Mouse (Mus musculus) stomach, embryonic 15.5 days (tissue): ENCODE results near the gene Reep3. TPM values are rescaled to one million over a fixed set of nuclear protein-coding genes. Genes with fewer than 3 reads are reported as not detected.
"Not testable (repeated sequence)": the region's sequence is repeated elsewhere in the genome, so short reads cannot be mapped to it uniquely, and the experiment has no call there.

Experiments
- ATAC-seq: fragments of 200-750 bp; cut with Nextera tagmentation; 2 replicates; pipeline ENCODE4 v1.8.0; 2017; ENCODE audit warnings: low read depth, moderate number of reproducible peaks, moderate TSS enrichment; ENCODE audit not compliant: insufficient read depth, low FRiP score
- H3K27ac ChIP-seq: fragments of 300-500 bp; sonication (generic); 2 replicates; pipeline ENCODE4 v1.5.1; 2015; ENCODE audit warnings: mild to moderate bottlenecking, inconsistent platforms
- H3K27me3 ChIP-seq: fragments of 300-500 bp; sonication (generic); replicated peaks from 2 replicates; pipeline ENCODE4 v1.6.1; 2015; ENCODE audit warnings: inconsistent platforms
- H3K36me3 ChIP-seq: fragments of 300-500 bp; sonication (generic); 2 replicates; pipeline ENCODE4 v1.6.1; 2015; ENCODE audit warnings: inconsistent platforms
- H3K4me1 ChIP-seq: fragments of 300-500 bp; sonication (generic); 2 replicates; pipeline ENCODE4 v1.6.1; 2015; ENCODE audit warnings: inconsistent platforms
- H3K4me2 ChIP-seq: fragments of 300-500 bp; sonication (generic); 2 replicates; pipeline ENCODE4 v1.6.1; 2015; ENCODE audit warnings: mild to moderate bottlenecking, inconsistent platforms
- H3K4me3 ChIP-seq: fragments of 300-500 bp; sonication (generic); replicated peaks from 2 replicates; pipeline ENCODE4 v1.5.1; 2015; ENCODE audit warnings: inconsistent platforms
- H3K9ac ChIP-seq: fragments of 300-500 bp; sonication (generic); 2 replicates; pipeline ENCODE4 v1.6.1; 2015; ENCODE audit warnings: inconsistent platforms
- H3K9me3 ChIP-seq: fragments of 300-500 bp; sonication (generic); 2 replicates; pipeline ENCODE4 v1.6.1; 2016; ENCODE audit warnings: inconsistent platforms
- WGBS: fragments of 180-500 bp; shearing (Covaris S2); methylation state at CpG from one replicate; pipeline ENCODE4 v1.1.7; 2015; 5-methylcytosine and 5-hydroxymethylcytosine counted together
- polyA plus RNA-seq: library from polyadenylated mRNA; unstranded; fragments of >200 nt; fragmentation: Nextera tagmentation; extraction: Ambion mirVana; gene quantifications from 2 replicates; pipeline ENCODE4 v1.2.1, GENCODE M21; 2015

Reep3 gene
- polyA plus RNA-seq, 1 experiment from 2014 or later: 47.6 TPM

- H3K4me2 ChIP-seq: no peak overlapping the region
- H3K9me3 ChIP-seq: no peaks in the 10 kb centered on the region
- 72% methylated on average over 2 of the region's 2 CpGs for WGBS
- no peak overlapping the region for H3K27ac ChIP-seq
- H3K27me3 ChIP-seq: no peaks in the 10 kb centered on the region
- no peaks in the 10 kb centered on the region for H3K36me3 ChIP-seq
- no peak overlapping the region for H3K4me3 ChIP-seq
- no peak for ATAC-seq
- H3K4me1 ChIP-seq: peaks cover 21% of the 10 kb centered on the region; the same call in 1 of the 2 replicates
- H3K9ac ChIP-seq: no peak overlapping the region
Measured at GRCm38 (mm10) chr10:67123756-67124155, 27.0 kb upstream of the Reep3 start.

GRCm38 (mm10) chr10:67120640-67121039, 23.9 kb upstream of the Reep3 start:
- no peaks in the 10 kb centered on the region for H3K36me3 ChIP-seq
- ATAC-seq: no peak
- peaks cover 19% of the 10 kb centered on the region; the same call in 1 of the 2 replicates for H3K4me1 ChIP-seq
- H3K27ac ChIP-seq: no peak overlapping the region
- H3K4me2 ChIP-seq: no peak overlapping the region
- 67% methylated on average over 2 of the region's 2 CpGs for WGBS
- H3K9ac ChIP-seq: no peak overlapping the region
- H3K9me3 ChIP-seq: no peaks in the 10 kb centered on the region
- no peaks in the 10 kb centered on the region for H3K27me3 ChIP-seq
- H3K4me3 ChIP-seq: no peak overlapping the region

- no peak for ATAC-seq
- no peaks in the 10 kb centered on the region for H3K9me3 ChIP-seq
- H3K27me3 ChIP-seq: no peaks in the 10 kb centered on the region
- no peak overlapping the region for H3K27ac ChIP-seq
- no peak overlapping the region for H3K9ac ChIP-seq
- no peak overlapping the region for H3K4me3 ChIP-seq
- WGBS: 50% methylated on average over 4 of the region's 4 CpGs
- no peaks in the 10 kb centered on the region for H3K36me3 ChIP-seq
- H3K4me2 ChIP-seq: no peak overlapping the region
- H3K4me1 ChIP-seq: peaks cover 23% of the 10 kb centered on the region
Measured at GRCm38 (mm10) chr10:67120180-67120579, 23.4 kb upstream of the Reep3 start.

GRCm38 (mm10) chr10:67119291-67119690, 22.5 kb upstream of the Reep3 start:
- no peaks in the 10 kb centered on the region for H3K27me3 ChIP-seq
- no peak overlapping the region for H3K27ac ChIP-seq
- H3K4me1 ChIP-seq: peaks cover 29% of the 10 kb centered on the region
- H3K9ac ChIP-seq: no peak overlapping the region
- H3K36me3 ChIP-seq: no peaks in the 10 kb centered on the region
- 50% methylated on average over 7 of the region's 7 CpGs for WGBS
- H3K4me3 ChIP-seq: no peak overlapping the region
- H3K4me2 ChIP-seq: no peak overlapping the region
- no peaks in the 10 kb centered on the region for H3K9me3 ChIP-seq
- ATAC-seq: no peak

- H3K9ac ChIP-seq: no peak overlapping the region
- ATAC-seq: no peak
- peaks cover 35% of the 10 kb centered on the region for H3K4me1 ChIP-seq
- WGBS: 69% methylated on average over 8 of the region's 8 CpGs
- no peak overlapping the region for H3K4me2 ChIP-seq
- no peaks in the 10 kb centered on the region for H3K9me3 ChIP-seq
- H3K36me3 ChIP-seq: no peaks in the 10 kb centered on the region
- no peak overlapping the region for H3K4me3 ChIP-seq
- no peaks in the 10 kb centered on the region for H3K27me3 ChIP-seq
- 0 out of 2 replicates have a peak overlapping the region, but pooled peaks have one; percentile 80 for H3K27ac ChIP-seq
Measured at GRCm38 (mm10) chr10:67116251-67116650, 19.5 kb upstream of the Reep3 start.

- Histone ChIP-seq H3K9me3 (no peaks in the 10 kb centered on the region), H3K4me1 (peaks cover 35% of the 10 kb centered on the region), H3K9ac (no peak overlapping the region), H3K27ac (peak overlapping the region; percentile 80), H3K36me3 (no peaks in the 10 kb centered on the region), H3K4me2 (no peak overlapping the region), H3K4me3 (no peak overlapping the region), H3K27me3 (no peaks in the 10 kb centered on the region)
- 11% methylated on average over 5 of the region's 5 CpGs for WGBS
- peak; percentile 71; the same call in 1 of the 2 replicates for ATAC-seq
Measured at GRCm38 (mm10) chr10:67115666-67116091, 18.9 kb upstream of the Reep3 start.

- Histone ChIP-seq H3K4me3 (no peak overlapping the region), H3K9ac (no peak overlapping the region), H3K4me1 (peaks cover 31% of the 10 kb centered on the region), H3K9me3 (no peaks in the 10 kb centered on the region), H3K36me3 (no peaks in the 10 kb centered on the region), H3K27me3 (no peaks in the 10 kb centered on the region), H3K4me2 (no peak overlapping the region), H3K27ac (peak overlapping the region; percentile 80)
- 18% methylated on average over 6 of the region's 6 CpGs for WGBS
- no peak for ATAC-seq
Measured at GRCm38 (mm10) chr10:67115115-67115514, 18.4 kb upstream of the Reep3 start.

- Histone ChIP-seq H3K36me3 (no peaks in the 10 kb centered on the region), H3K4me1 (peaks cover 22% of the 10 kb centered on the region), H3K4me2 (no peak overlapping the region), H3K27me3 (no peaks in the 10 kb centered on the region), H3K4me3 (no peak overlapping the region), H3K27ac (no peak overlapping the region), H3K9me3 (no peaks in the 10 kb centered on the region), H3K9ac (no peak overlapping the region)
- 89% methylated on average over 11 of the region's 11 CpGs for WGBS
- ATAC-seq: no peak
Measured at GRCm38 (mm10) chr10:67113833-67114232, 17.1 kb upstream of the Reep3 start.

GRCm38 (mm10) chr10:67112967-67113366, 16.2 kb upstream of the Reep3 start:
- H3K9me3 ChIP-seq, H3K9ac ChIP-seq, H3K36me3 ChIP-seq, H3K4me2 ChIP-seq, ATAC-seq, H3K27me3 ChIP-seq, H3K27ac ChIP-seq, H3K4me3 ChIP-seq: not testable (repeated sequence)
- 78% methylated on average over 5 of the region's 5 CpGs for WGBS
- peaks cover 23% of the 10 kb centered on the region for H3K4me1 ChIP-seq

GRCm38 (mm10) chr10:67111799-67112177, 15.0 kb upstream of the Reep3 start:
- H3K4me1 ChIP-seq: peaks cover 24% of the 10 kb centered on the region
- H3K4me3 ChIP-seq: no peak overlapping the region
- no peaks in the 10 kb centered on the region for H3K9me3 ChIP-seq
- H3K27me3 ChIP-seq: no peaks in the 10 kb centered on the region
- H3K36me3 ChIP-seq: no peaks in the 10 kb centered on the region
- no peak for ATAC-seq
- no peak overlapping the region for H3K9ac ChIP-seq
- no peak overlapping the region for H3K4me2 ChIP-seq
- WGBS: 61% methylated on average over 5 of the region's 5 CpGs
- no peak overlapping the region for H3K27ac ChIP-seq

- Histone ChIP-seq H3K27me3 (no peaks in the 10 kb centered on the region), H3K4me1 (peaks cover 24% of the 10 kb centered on the region), H3K36me3 (no peaks in the 10 kb centered on the region), H3K4me2 (no peak overlapping the region), H3K9ac (no peak overlapping the region), H3K4me3 (no peak overlapping the region), H3K9me3 (no peaks in the 10 kb centered on the region), H3K27ac (no peak overlapping the region)
- WGBS: 72% methylated on average over 14 of the region's 14 CpGs
- ATAC-seq: no peak
Measured at GRCm38 (mm10) chr10:67111044-67111798, 14.5 kb upstream of the Reep3 start.

GRCm38 (mm10) chr10:67109635-67110034, 12.9 kb upstream of the Reep3 start:
- H3K36me3 ChIP-seq: no peaks in the 10 kb centered on the region
- ATAC-seq: no peak
- H3K4me2 ChIP-seq: no peak overlapping the region
- H3K4me3 ChIP-seq: no peak overlapping the region
- no peak overlapping the region for H3K27ac ChIP-seq
- no peak overlapping the region for H3K9ac ChIP-seq
- H3K27me3 ChIP-seq: no peaks in the 10 kb centered on the region
- 85% methylated on average over 5 of the region's 5 CpGs for WGBS
- peaks cover 24% of the 10 kb centered on the region for H3K4me1 ChIP-seq
- no peaks in the 10 kb centered on the region for H3K9me3 ChIP-seq
